Mouse (Mus musculus) lung, postnatal 0 days (tissue): ENCODE results near the gene Rilpl1. TPM values are rescaled to one million over a fixed set of nuclear protein-coding genes. Genes with fewer than 3 reads are reported as not detected.

Source experiments
- ATAC-seq: fragments of 200-750 bp; cut with Nextera tagmentation; 2 replicates; pipeline ENCODE4 v1.8.0; 2017; ENCODE audit warnings: moderate library complexity
- DNase-seq: peaks from one replicate; pipeline ENCODE4 v3.0.0-alpha.2; 2016; ENCODE audit warnings: low spot score
- H3K27ac ChIP-seq: fragments of 300-500 bp; sonication (generic); 2 replicates; pipeline ENCODE4 v1.5.1; 2014; ENCODE audit warnings: antibody characterized with exemption, mild to moderate bottlenecking, low read length, mixed read lengths
- H3K27me3 ChIP-seq: fragments of 300-500 bp; sonication (generic); replicated peaks from 2 replicates; pipeline ENCODE4 v1.6.1; 2014; ENCODE audit warnings: low read length, mixed read lengths; ENCODE audit not compliant: insufficient read depth
- H3K36me3 ChIP-seq: fragments of 300-500 bp; sonication (generic); 2 replicates; pipeline ENCODE4 v1.6.1; 2014; ENCODE audit warnings: low read length, mixed read lengths; ENCODE audit not compliant: insufficient read depth
- H3K4me1 ChIP-seq: fragments of 300-500 bp; sonication (generic); 2 replicates; pipeline ENCODE4 v1.6.1; 2014; ENCODE audit warnings: antibody characterized with exemption, low read depth, low read length, mixed read lengths; ENCODE audit not compliant: insufficient read depth
- H3K4me2 ChIP-seq: fragments of 300-500 bp; sonication (generic); replicated peaks from 2 replicates; pipeline ENCODE4 v1.6.1; 2014; ENCODE audit warnings: low read depth, mild to moderate bottlenecking, low read length, moderate library complexity, mixed read lengths
- H3K4me3 ChIP-seq: fragments of 300-500 bp; sonication (generic); 2 replicates; pipeline ENCODE4 v1.5.1; 2014; ENCODE audit warnings: low read depth, low read length
- H3K9ac ChIP-seq: fragments of 300-500 bp; sonication (generic); replicated peaks from 2 replicates; pipeline ENCODE4 v1.6.1; 2014; ENCODE audit warnings: low read depth, mild to moderate bottlenecking
- H3K9me3 ChIP-seq: fragments of 300-500 bp; sonication (generic); 2 replicates; pipeline ENCODE4 v1.6.1; 2016; ENCODE audit warnings: low read length, mixed read lengths
- CTCF ChIP-seq: IDR thresholded peaks from 2 replicates; pipeline ENCODE4 v1.5.1; 2016; ENCODE audit warnings: antibody characterized with exemption, mild to moderate bottlenecking
- EP300 ChIP-seq: IDR thresholded peaks from 2 replicates; pipeline ENCODE4 v1.6.1; 2016; ENCODE audit warnings: antibody characterized with exemption, mild to moderate bottlenecking, control low read depth
- whole genome bisulfite sequencing: fragments of 180-500 bp; shearing (Covaris S2); extraction: QIAGEN DNeasy Blood & Tissue Kit; methylation state at CpG from one replicate; pipeline ENCODE4 v1.1.7; 2014; 5-methylcytosine and 5-hydroxymethylcytosine counted together
- polyA plus RNA-seq: library from polyadenylated mRNA; unstranded; fragments of >200 nt; fragmentation: Nextera tagmentation; extraction: Ambion mirVana; gene quantifications from 2 replicates; pipeline ENCODE4 v1.2.1, GENCODE M21; 2015

Gene Rilpl1
- polyA plus RNA-seq, 1 experiment from 2014 or later = 24.4 TPM

DNA sequence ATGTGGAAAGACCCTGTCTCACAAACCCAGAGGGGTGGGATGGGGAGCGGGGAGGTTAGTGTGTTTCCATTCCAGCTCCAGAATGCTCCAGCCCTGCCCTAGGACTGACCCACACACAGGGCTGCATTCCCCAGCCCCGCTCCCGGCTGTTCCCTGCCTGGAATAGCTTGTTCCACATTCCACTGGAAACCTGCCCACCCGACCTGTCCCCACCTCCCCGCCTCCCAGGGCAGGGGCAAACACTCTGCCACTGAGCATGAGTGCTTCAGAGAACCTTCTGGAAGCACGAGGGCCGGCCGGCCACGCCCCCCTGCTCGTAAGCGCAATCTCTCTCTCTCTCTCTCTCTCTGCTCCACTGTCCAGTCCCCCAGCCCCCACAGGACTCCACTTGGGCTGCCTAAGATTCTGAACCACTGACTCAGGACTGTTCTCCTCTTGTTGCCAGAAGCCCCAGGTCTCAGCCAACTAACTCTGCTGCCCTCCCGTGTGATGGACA, 21.4 kb downstream of the Rilpl1 start:
- ATAC-seq (peak; percentile 96), DNase-seq (peak; percentile 95)
- no peak overlapping the region for H3K9ac ChIP-seq
- H3K27ac ChIP-seq = peak overlapping the region; percentile 88
- H3K9me3 ChIP-seq = no peaks in the 10 kb centered on the region
- WGBS = 49% methylated on average over 11 of the region's 12 CpGs
- no peaks in the 10 kb centered on the region for H3K27me3 ChIP-seq
- peak; percentile 82 for TF ChIP-seq EP300
- TF ChIP-seq CTCF = no peak
- no peaks in the 10 kb centered on the region; the same call in 1 of the 2 replicates for H3K4me1 ChIP-seq
- peaks cover 10% of the 10 kb centered on the region for H3K36me3 ChIP-seq
- H3K4me3 ChIP-seq = no peak overlapping the region
- H3K4me2 ChIP-seq = no peak overlapping the region

DNA sequence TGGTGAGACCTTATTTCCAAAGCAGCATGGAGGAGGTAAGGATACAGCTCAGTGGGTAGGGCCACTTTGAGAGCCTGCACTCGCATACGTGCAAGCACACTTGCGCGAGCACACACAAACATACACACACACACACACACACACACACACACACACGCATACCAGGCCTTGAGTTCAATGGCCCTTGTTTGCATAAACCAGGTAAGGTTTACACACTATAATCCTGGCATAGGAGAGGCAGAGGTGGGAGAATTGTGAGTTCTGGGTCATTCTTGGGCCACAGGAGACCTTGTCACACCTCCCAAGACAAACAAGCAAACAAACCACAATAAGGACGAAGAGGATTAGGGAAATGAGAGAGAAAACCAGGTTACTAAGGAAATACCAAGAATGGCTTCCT, 22.0 kb downstream of the Rilpl1 start:
- Histone ChIP-seq H3K9ac (no peak overlapping the region), H3K27ac (peak overlapping the region; percentile 88), H3K4me2 (no peak overlapping the region), H3K36me3 (peaks cover 7% of the 10 kb centered on the region), H3K4me3 (no peak overlapping the region), H3K9me3 (no peaks in the 10 kb centered on the region), H3K27me3 (no peaks in the 10 kb centered on the region), H3K4me1 (no peaks in the 10 kb centered on the region; the same call in 1 of the 2 replicates)
- WGBS = 55% methylated on average over 6 of the region's 6 CpGs
- DNase-seq (peak; percentile 66), ATAC-seq (peak; percentile 50)
- no peak for TF ChIP-seq CTCF
- TF ChIP-seq EP300 = no peak

- ATAC-seq = peak; percentile 24
Observed at GRCm38 (mm10) chr5:124506731-124507359, 24.3 kb downstream of the Rilpl1 start.

GRCm38 (mm10) chr5:124505235-124505634, 26.0 kb downstream of the Rilpl1 start:
- TF ChIP-seq EP300 = no peak
- H3K4me1 ChIP-seq = no peaks in the 10 kb centered on the region; the same call in 1 of the 2 replicates
- no peaks in the 10 kb centered on the region for H3K27me3 ChIP-seq
- H3K27ac ChIP-seq = no peak overlapping the region
- WGBS = 81% methylated on average over 4 of the region's 4 CpGs
- H3K4me3 ChIP-seq = no peak overlapping the region
- H3K4me2 ChIP-seq = no peak overlapping the region
- no peak overlapping the region for H3K9ac ChIP-seq
- no peaks in the 10 kb centered on the region for H3K9me3 ChIP-seq
- DNase-seq = no peak
- H3K36me3 ChIP-seq = peaks cover 13% of the 10 kb centered on the region; the same call in 1 of the 2 replicates
- no peak for ATAC-seq

More at GRCm38 (mm10) chr5:124506731-124507359, 24.3 kb downstream of the Rilpl1 start:
- 28% methylated on average over 10 of the region's 10 CpGs for WGBS
- peaks cover 13% of the 10 kb centered on the region; the same call in 1 of the 2 replicates for H3K36me3 ChIP-seq
- H3K9ac ChIP-seq = no peak overlapping the region; the same call in 1 of the 2 replicates
- H3K27me3 ChIP-seq = no peaks in the 10 kb centered on the region
- H3K4me3 ChIP-seq = no peak overlapping the region
- no peaks in the 10 kb centered on the region; the same call in 1 of the 2 replicates for H3K4me1 ChIP-seq
- peak overlapping the region; percentile 60 for H3K27ac ChIP-seq
- no peaks in the 10 kb centered on the region for H3K9me3 ChIP-seq
- TF ChIP-seq EP300 (peak; percentile 48; the same call in 1 of the 2 replicates), CTCF (no peak; the same call in 1 of the 2 replicates)
- peak; percentile 60 for DNase-seq
- H3K4me2 ChIP-seq = no peak overlapping the region

DNA sequence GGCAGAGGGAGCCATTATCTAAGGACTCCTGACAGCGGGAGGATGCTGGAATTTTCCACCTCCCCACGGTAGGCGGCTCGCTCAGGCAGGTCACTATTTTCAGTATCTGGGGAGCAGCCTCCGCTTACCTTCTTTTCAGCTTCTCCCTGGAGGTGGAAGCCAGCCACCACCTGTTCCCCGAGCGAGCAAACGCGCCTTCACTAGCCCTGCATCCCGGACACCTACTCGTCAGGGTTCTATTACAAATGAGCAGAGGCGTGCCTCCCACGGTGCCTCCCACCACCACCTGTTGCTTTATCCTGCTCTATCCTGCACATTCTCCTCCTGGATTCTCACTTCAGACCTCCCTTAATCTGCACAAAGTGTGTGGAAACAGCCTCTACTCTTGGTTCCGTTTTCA, 27.4 kb downstream of the Rilpl1 start:
- TF ChIP-seq CTCF (no peak), EP300 (no peak)
- Histone ChIP-seq H3K9me3 (no peaks in the 10 kb centered on the region), H3K4me1 (peaks cover 2% of the 10 kb centered on the region; the same call in 1 of the 2 replicates), H3K27ac (no peak overlapping the region), H3K36me3 (peaks cover 13% of the 10 kb centered on the region; the same call in 1 of the 2 replicates), H3K4me2 (no peak overlapping the region), H3K4me3 (no peak overlapping the region), H3K9ac (no peak overlapping the region), H3K27me3 (no peaks in the 10 kb centered on the region)
- no peak for ATAC-seq
- DNase-seq = no peak
- 76% methylated on average over 14 of the region's 14 CpGs for WGBS

DNA sequence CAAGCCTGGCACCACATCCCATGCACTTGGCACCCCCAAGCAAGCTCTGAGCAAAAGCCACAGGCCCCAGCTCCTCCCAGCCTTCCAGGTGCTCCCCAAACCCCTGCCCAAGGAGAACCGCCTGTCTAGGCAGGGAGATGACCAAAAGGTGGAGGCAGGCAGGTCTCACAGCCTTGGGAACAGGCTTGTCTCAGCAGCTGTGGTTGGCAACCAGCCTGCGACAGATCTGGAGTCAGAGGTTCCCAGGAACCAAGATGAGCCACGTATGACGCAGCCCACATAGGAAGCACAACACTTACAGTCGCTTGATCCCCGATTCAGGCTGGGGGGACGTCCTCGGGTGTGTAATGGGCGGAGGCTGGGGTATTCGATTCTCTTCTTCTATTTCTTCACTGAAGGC, 29.6 kb downstream of the Rilpl1 start:
- no peaks in the 10 kb centered on the region for H3K27me3 ChIP-seq
- peaks cover 6% of the 10 kb centered on the region; the same call in 1 of the 2 replicates for H3K4me1 ChIP-seq
- H3K4me3 ChIP-seq = no peak overlapping the region
- ATAC-seq = no peak
- peaks cover 13% of the 10 kb centered on the region; the same call in 1 of the 2 replicates for H3K36me3 ChIP-seq
- WGBS = 88% methylated on average over 10 of the region's 10 CpGs
- no peak overlapping the region for H3K27ac ChIP-seq
- no peak overlapping the region for H3K4me2 ChIP-seq
- DNase-seq = no peak
- H3K9ac ChIP-seq = no peak overlapping the region
- no peak for TF ChIP-seq EP300
- H3K9me3 ChIP-seq = no peaks in the 10 kb centered on the region
